Mouse (Mus musculus): ENCODE results near the gene Fam171a2. TPM values are rescaled to one million over a fixed set of nuclear protein-coding genes. Genes with fewer than 3 reads are reported as not detected.
A peak's percentile ranks its signal among the peaks of the same experiment; 100 is the strongest.

The Fam171a2 gene
- polyA plus RNA-seq, 1 experiment: 5.4 TPM

DNA sequence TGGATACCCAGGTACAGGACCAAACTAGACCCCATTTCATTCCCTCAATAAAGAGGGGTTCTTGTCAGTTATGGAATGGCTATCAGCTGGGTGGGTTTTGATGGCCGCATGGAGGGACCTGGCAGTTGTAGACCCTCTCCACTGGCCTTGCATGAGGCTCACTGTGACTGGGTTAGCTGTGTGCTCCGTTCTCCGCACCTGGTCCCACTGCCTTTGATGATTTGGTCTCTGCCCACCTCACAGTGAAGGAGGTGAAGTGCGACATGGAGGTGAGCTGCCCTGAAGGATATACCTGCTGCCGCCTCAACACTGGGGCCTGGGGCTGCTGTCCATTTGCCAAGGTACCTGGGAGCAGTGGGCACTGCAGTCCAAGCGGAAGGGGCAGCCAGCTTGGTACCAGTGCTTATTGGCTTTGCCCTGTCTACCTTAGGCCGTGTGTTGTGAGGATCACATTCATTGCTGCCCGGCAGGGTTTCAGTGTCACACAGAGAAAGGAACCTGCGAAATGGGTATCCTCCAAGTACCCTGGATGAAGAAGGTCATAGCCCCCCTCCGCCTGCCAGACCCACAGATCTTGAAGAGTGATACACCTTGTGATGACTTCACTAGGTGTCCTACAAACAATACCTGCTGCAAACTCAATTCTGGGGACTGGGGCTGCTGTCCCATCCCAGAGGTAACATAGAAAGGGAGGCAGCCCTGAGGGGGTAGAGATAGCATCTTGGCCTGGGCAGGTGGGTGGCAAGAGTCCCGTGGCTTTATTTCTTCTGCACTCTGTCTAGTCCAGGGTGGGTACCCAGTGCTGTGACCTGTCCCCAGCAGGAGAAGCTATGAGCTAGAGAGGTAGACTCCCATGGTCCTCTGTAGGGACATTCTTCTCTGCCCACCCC lies 12.4 kb downstream of the Fam171a2 start:
- H3K4me1 ChIP-seq (ENCODE audit: control insufficient read depth, insufficient read depth, insufficient read length, low read length): peaks cover 18% of the 10 kb centered on the region
- no peak overlapping the region for H3K27ac ChIP-seq (ENCODE audit: insufficient read depth, low read depth, low read length)
- peaks cover 19% of the 10 kb centered on the region for H3K36me3 ChIP-seq (ENCODE audit: control insufficient read depth, insufficient read depth, low read length)
- H3K27me3 ChIP-seq (ENCODE audit: control insufficient read depth, insufficient read depth, low read length): peaks cover 8% of the 10 kb centered on the region; the same call in 1 of the 2 replicates
- 89% methylated on average over 11 of the region's 11 CpGs for WGBS
- TF ChIP-seq CTCF (IDR thresholded peaks at IDR 0.05; ENCODE audit: extremely low read depth, insufficient read length, insufficient replicate concordance, low read depth, low read length): no peak
- no peak for TF ChIP-seq POLR2A (IDR thresholded peaks at IDR 0.05; ENCODE audit: low read depth, low read length)
- no peak overlapping the region for H3K4me3 ChIP-seq (ENCODE audit: low read depth, low read length)

DNA sequence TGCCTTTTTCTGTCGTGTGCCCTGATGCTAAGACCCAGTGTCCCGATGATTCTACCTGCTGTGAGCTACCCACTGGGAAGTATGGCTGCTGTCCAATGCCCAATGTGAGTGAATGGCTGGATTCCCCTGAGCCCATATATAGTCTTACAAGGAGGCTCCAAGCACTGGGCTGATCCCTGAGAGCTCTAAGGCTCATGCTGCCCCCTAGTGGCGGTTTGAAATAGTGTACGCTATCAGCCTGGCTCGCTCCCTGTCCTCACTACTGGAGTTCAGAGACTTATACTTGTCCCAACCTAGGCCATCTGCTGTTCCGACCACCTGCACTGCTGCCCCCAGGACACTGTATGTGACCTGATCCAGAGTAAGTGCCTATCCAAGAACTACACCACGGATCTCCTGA lies 13.1 kb downstream of the Fam171a2 start:
- WGBS: 15% methylated on average over 7 of the region's 7 CpGs
- H3K27ac ChIP-seq (ENCODE audit: insufficient read depth, low read depth, low read length): no peak overlapping the region
- no peak; the same call in 1 of the 2 replicates for TF ChIP-seq POLR2A (IDR thresholded peaks at IDR 0.05; ENCODE audit: low read depth, low read length)
- TF ChIP-seq CTCF (IDR thresholded peaks at IDR 0.05; ENCODE audit: extremely low read depth, insufficient read length, insufficient replicate concordance, low read depth, low read length): peak; percentile 79; the same call in 1 of the 2 replicates
- peaks cover 8% of the 10 kb centered on the region; the same call in 1 of the 2 replicates for H3K27me3 ChIP-seq (ENCODE audit: control insufficient read depth, insufficient read depth, low read length)
- peaks cover 18% of the 10 kb centered on the region for H3K4me1 ChIP-seq (ENCODE audit: control insufficient read depth, insufficient read depth, insufficient read length, low read length)
- H3K4me3 ChIP-seq (ENCODE audit: low read depth, low read length): no peak overlapping the region
- peaks cover 19% of the 10 kb centered on the region for H3K36me3 ChIP-seq (ENCODE audit: control insufficient read depth, insufficient read depth, low read length)

DNA sequence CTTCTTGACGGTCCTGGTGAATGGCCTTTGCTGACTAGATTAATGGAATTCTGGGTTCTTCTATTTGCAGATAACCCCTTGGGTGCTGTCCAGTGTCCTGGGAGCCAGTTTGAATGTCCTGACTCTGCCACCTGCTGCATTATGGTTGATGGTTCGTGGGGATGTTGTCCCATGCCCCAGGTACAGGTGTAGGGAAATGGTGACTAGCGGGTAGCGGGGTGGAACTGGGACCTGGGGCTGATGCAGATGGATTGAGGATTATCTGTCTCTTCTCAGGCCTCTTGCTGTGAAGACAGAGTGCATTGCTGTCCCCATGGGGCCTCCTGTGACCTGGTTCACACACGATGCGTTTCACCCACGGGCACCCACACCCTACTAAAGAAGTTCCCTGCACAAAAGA lies 13.6 kb downstream of the Fam171a2 start:
- peaks cover 4% of the 10 kb centered on the region; the same call in 1 of the 2 replicates for H3K27me3 ChIP-seq (ENCODE audit: control insufficient read depth, insufficient read depth, low read length)
- H3K36me3 ChIP-seq (ENCODE audit: control insufficient read depth, insufficient read depth, low read length): peaks cover 19% of the 10 kb centered on the region
- H3K27ac ChIP-seq (ENCODE audit: insufficient read depth, low read depth, low read length): no peak overlapping the region
- H3K4me1 ChIP-seq (ENCODE audit: control insufficient read depth, insufficient read depth, insufficient read length, low read length): peaks cover 18% of the 10 kb centered on the region
- WGBS: 92% methylated on average over 7 of the region's 7 CpGs
- TF ChIP-seq CTCF (IDR thresholded peaks at IDR 0.05; ENCODE audit: extremely low read depth, insufficient read length, insufficient replicate concordance, low read depth, low read length) (no peak), POLR2A (IDR thresholded peaks at IDR 0.05; ENCODE audit: low read depth, low read length) (no peak)
- no peak overlapping the region for H3K4me3 ChIP-seq (ENCODE audit: low read depth, low read length)

DNA sequence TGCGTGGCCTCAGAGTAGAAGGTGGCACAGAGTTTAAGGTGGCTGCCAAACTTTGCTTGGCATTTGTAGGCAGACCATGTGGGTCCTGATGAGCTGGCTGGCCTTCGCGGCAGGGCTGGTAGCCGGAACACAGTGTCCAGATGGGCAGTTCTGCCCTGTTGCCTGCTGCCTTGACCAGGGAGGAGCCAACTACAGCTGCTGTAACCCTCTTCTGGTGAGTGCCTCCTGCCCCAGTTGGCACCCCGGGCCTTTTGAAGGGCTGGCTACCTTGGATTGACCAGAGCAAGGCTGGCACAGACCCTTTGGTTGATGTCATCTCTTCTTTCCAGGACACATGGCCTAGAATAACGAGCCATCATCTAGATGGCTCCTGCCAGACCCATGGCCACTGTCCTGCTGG lies 14.6 kb downstream of the Fam171a2 start:
- Histone ChIP-seq H3K36me3 (ENCODE audit: control insufficient read depth, insufficient read depth, low read length) (peaks cover 19% of the 10 kb centered on the region), H3K27me3 (ENCODE audit: control insufficient read depth, insufficient read depth, low read length) (no peaks in the 10 kb centered on the region), H3K4me3 (ENCODE audit: low read depth, low read length) (peak overlapping the region; percentile 44), H3K27ac (ENCODE audit: insufficient read depth, low read depth, low read length) (peak overlapping the region; percentile 25; the same call in 1 of the 2 replicates), H3K4me1 (ENCODE audit: control insufficient read depth, insufficient read depth, insufficient read length, low read length) (peaks cover 14% of the 10 kb centered on the region)
- TF ChIP-seq CTCF (IDR thresholded peaks at IDR 0.05; ENCODE audit: extremely low read depth, insufficient read length, insufficient replicate concordance, low read depth, low read length) (no peak), POLR2A (IDR thresholded peaks at IDR 0.05; ENCODE audit: low read depth, low read length) (no peak)
- 79% methylated on average over 6 of the region's 6 CpGs for WGBS

DNA sequence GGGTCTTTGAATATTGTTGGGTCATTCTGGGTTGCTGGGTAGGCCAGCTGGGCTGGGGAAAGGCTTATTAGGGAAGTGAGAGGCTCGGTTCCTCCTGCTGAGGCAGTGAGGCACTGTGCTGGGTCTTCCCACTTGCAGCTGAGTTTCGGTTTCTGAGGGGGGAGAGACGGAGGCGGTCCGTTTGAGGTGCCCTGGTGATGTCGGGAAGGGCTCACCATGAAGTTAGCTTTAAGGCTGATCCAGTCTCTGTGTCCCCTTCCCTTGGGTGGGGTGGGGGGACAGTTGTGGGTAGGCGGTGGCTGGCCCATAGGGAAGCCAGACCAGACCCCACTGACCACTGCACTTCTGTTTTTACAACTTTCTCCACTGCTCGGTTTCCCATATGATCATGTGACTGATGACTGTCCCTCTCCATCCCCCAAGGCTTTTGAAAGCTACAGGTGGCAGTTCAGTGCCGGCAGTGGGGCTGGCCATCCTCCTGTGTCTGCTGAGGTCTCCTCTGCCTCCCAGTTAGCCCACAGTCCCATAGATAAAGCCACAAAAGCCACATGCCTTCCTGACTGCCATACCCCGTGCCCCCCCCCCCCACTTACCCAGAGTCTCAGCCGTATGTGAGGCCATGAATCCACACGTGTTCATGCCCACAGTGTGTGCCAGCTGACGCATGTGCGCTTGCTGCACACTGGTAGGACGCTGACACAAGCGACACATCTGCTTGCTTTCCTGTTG lies 15.2 kb downstream of the Fam171a2 start:
- 53% methylated on average over 16 of the region's 16 CpGs for WGBS
- H3K4me1 ChIP-seq (ENCODE audit: control insufficient read depth, insufficient read depth, insufficient read length, low read length): peaks cover 9% of the 10 kb centered on the region
- no peaks in the 10 kb centered on the region for H3K27me3 ChIP-seq (ENCODE audit: control insufficient read depth, insufficient read depth, low read length)
- H3K4me3 ChIP-seq (ENCODE audit: low read depth, low read length): peak overlapping the region; percentile 44
- H3K27ac ChIP-seq (ENCODE audit: insufficient read depth, low read depth, low read length): peak overlapping the region; percentile 56
- peaks cover 19% of the 10 kb centered on the region for H3K36me3 ChIP-seq (ENCODE audit: control insufficient read depth, insufficient read depth, low read length)
- TF ChIP-seq CTCF (IDR thresholded peaks at IDR 0.05; ENCODE audit: extremely low read depth, insufficient read length, insufficient replicate concordance, low read depth, low read length) (no peak), POLR2A (IDR thresholded peaks at IDR 0.05; ENCODE audit: low read depth, low read length) (no peak; the same call in 1 of the 2 replicates)

DNA sequence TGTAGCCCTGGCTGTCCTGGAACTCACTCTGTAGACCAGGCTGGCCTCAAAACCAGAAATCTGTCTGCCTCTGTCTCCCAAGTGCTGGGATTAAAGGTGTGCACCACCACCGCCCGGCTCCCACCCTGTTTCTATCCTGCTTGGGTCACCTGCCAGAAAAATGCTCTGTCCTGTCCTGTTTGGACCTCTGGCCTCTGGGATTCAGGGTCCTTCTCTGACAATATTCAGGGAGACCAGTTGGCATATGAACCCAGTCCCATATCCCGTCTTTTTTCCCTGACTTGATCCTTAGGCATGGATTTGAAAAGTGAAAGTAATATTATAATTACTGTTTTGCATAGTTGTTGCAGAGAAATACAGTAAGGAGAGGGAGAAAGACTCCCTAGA lies 15.8 kb downstream of the Fam171a2 start:
- Histone ChIP-seq H3K4me1 (ENCODE audit: control insufficient read depth, insufficient read depth, insufficient read length, low read length) (peaks cover 8% of the 10 kb centered on the region; the same call in 1 of the 2 replicates), H3K27me3 (ENCODE audit: control insufficient read depth, insufficient read depth, low read length) (no peaks in the 10 kb centered on the region), H3K4me3 (ENCODE audit: low read depth, low read length) (peak overlapping the region; percentile 44), H3K27ac (ENCODE audit: insufficient read depth, low read depth, low read length) (peak overlapping the region; percentile 56; the same call in 1 of the 2 replicates), H3K36me3 (ENCODE audit: control insufficient read depth, insufficient read depth, low read length) (peaks cover 19% of the 10 kb centered on the region)
- whole genome bisulfite sequencing: 42% methylated on average over 3 of the region's 3 CpGs
- TF ChIP-seq CTCF (IDR thresholded peaks at IDR 0.05; ENCODE audit: extremely low read depth, insufficient read length, insufficient replicate concordance, low read depth, low read length) (no peak), POLR2A (IDR thresholded peaks at IDR 0.05; ENCODE audit: low read depth, low read length) (no peak)

Data from small intestine, adult 2 months (tissue).